Mouse (Mus musculus) liver, embryonic 14.5 days (tissue): Measurements from ENCODE around the gene Gadd45gip1. TPM values are rescaled to one million over a fixed set of nuclear protein-coding genes. Genes with fewer than 3 reads are reported as not detected.

Source experiments
- ATAC-seq: fragments of 200-750 bp; cut with Nextera tagmentation; 2 replicates; pipeline ENCODE4 v1.8.0; 2017; ENCODE audit warnings: moderate number of reproducible peaks, mild to moderate bottlenecking, moderate library complexity; ENCODE audit not compliant: insufficient read depth
- DNase-seq, 3 experiments: peaks; one replicate each; pipeline ENCODE4 v3.0.0-alpha.2; 2012 to 2013; ENCODE audit warnings: low read depth in 3 of 3, low spot score in 3 of 3
- H3K27ac ChIP-seq: fragments of 300-500 bp; sonication (generic); 2 replicates; pipeline ENCODE4 v1.5.1; 2014; ENCODE audit warnings: moderate library complexity, mild to moderate bottlenecking, control low read depth, inconsistent platforms
- H3K27me3 ChIP-seq: fragments of 300-500 bp; sonication (generic); 2 replicates; pipeline ENCODE4 v1.6.1; 2014; ENCODE audit warnings: mild to moderate bottlenecking, low read length, moderate library complexity; ENCODE audit not compliant: control insufficient read depth, insufficient read depth
- H3K36me3 ChIP-seq: fragments of 300-500 bp; sonication (generic); replicated peaks from 2 replicates; pipeline ENCODE4 v1.6.1; 2014; ENCODE audit warnings: low read depth; ENCODE audit not compliant: control insufficient read depth, insufficient read depth
- H3K4me1 ChIP-seq, 2 experiments: fragments of 200-500 bp in 1 of 2; fragments of 300-500 bp in 1 of 2; sonication (generic) in 1 of 2; replicated peaks; 2 replicates each; pipeline ENCODE4 v1.6.1; 2012 to 2014; ENCODE audit warnings: antibody characterized with exemption in 1 of 2, inconsistent platforms in 1 of 2, low read length in 1 of 2; ENCODE audit not compliant: control insufficient read depth in 2 of 2, insufficient read depth in 2 of 2
- H3K4me2 ChIP-seq: fragments of 300-500 bp; sonication (generic); 2 replicates; pipeline ENCODE4 v1.6.1; 2014; ENCODE audit warnings: low read depth, mild to moderate bottlenecking, control low read depth, moderate library complexity
- H3K4me3 ChIP-seq, 2 experiments: fragments of 200-500 bp in 1 of 2; fragments of 300-500 bp in 1 of 2; sonication (generic) in 1 of 2; 2 replicates each; pipeline ENCODE4 v1.5.1; 2012 to 2014; ENCODE audit warnings: low read depth in 2 of 2, low read length in 2 of 2, mild to moderate bottlenecking in 2 of 2, control low read depth in 1 of 2, inconsistent platforms in 1 of 2, moderate library complexity in 1 of 2; ENCODE audit not compliant: insufficient read depth in 1 of 2
- H3K9ac ChIP-seq: fragments of 300-500 bp; sonication (generic); replicated peaks from 2 replicates; pipeline ENCODE4 v1.6.1; 2014; ENCODE audit warnings: mild to moderate bottlenecking, control low read depth, moderate library complexity
- H3K9me3 ChIP-seq: fragments of 300-500 bp; sonication (generic); 2 replicates; pipeline ENCODE4 v1.6.1; 2016; ENCODE audit warnings: low read length, mixed read lengths; ENCODE audit not compliant: control insufficient read depth
- CTCF ChIP-seq: IDR thresholded peaks from 2 replicates; pipeline ENCODE4 v1.5.1; 2016; ENCODE audit warnings: antibody characterized with exemption, low read depth, control low read depth
- EP300 ChIP-seq: IDR thresholded peaks from 2 replicates; pipeline ENCODE4 v1.6.1; 2016; ENCODE audit warnings: antibody characterized with exemption, low read depth
- WGBS: fragments of 180-500 bp; shearing (Covaris S2); extraction: QIAGEN DNeasy Blood & Tissue Kit; methylation state at CpG from one replicate; pipeline ENCODE4 v1.1.7; 2014; ENCODE audit not compliant: insufficient replicate concordance; 5-methylcytosine and 5-hydroxymethylcytosine counted together
- polyA plus RNA-seq, 2 experiments: library from polyadenylated mRNA; depleted of rRNA in 1 of 2; stranded (reverse) in 1 of 2; unstranded in 1 of 2; fragments of >200 nt; fragmentation: Nextera tagmentation in 1 of 2; extraction: Ambion mirVana in 1 of 2; gene quantifications; 2 replicates each; pipeline versions ENCODE4 v1.2.1 to v1.2.3; 2012 to 2014

Gene Gadd45gip1
- polyA plus RNA-seq, 2 experiments: 31.0 to 50.2 TPM

- Histone ChIP-seq H3K27me3 (no peaks in the 10 kb centered on the region), H3K27ac (peak overlapping the region; percentile 81), H3K9ac (peak overlapping the region; percentile 97), H3K4me2 (peak overlapping the region; percentile 94), H3K4me3 (peak overlapping the region; percentile 83 to 95), H3K9me3 (no peaks in the 10 kb centered on the region), H3K36me3 (peaks cover 43% of the 10 kb centered on the region), H3K4me1 (peaks cover 20 to 22% of the 10 kb centered on the region in 2 experiments)
- ATAC-seq (peak; percentile 31), DNase-seq (no peak)
- TF ChIP-seq CTCF (no peak), EP300 (no peak)
- under 1% methylated on average over 30 of the region's 30 CpGs for WGBS
Measured at GRCm38 (mm10) chr8:84846094-84846721, 14.9 kb downstream of the Gadd45gip1 start.

GRCm38 (mm10) chr8:84846722-84847572, 15.6 kb downstream of the Gadd45gip1 start, which contains the start of gene Calr:
TSS of gene Calr (minus strand) at chr8:84846934.
- Histone ChIP-seq H3K4me3 (peak within 1 kb of the TSS; percentile 85 to 95), H3K4me1 (peaks cover 19 to 20% of the 10 kb centered on the region in 2 experiments), H3K36me3 (peaks cover 39% of the 10 kb centered on the region), H3K4me2 (peak within 1 kb of the TSS; percentile 94), H3K27me3 (no peaks in the 10 kb centered on the region), H3K9me3 (no peaks in the 10 kb centered on the region), H3K27ac (peak within 1 kb of the TSS; percentile 86), H3K9ac (peak within 1 kb of the TSS; percentile 97)
- TF ChIP-seq EP300 (peak; percentile 17), CTCF (peak; percentile 54)
- under 1% methylated on average over 55 of the region's 55 CpGs for WGBS
- peak; percentile 100 for DNase-seq
- peak; percentile 99 for ATAC-seq

GRCm38 (mm10) chr8:84847684-84848435, 16.5 kb downstream of the Gadd45gip1 start:
- DNase-seq (peak in 1 of 3 experiments; percentile 58), ATAC-seq (no peak)
- H3K9ac ChIP-seq: peak overlapping the region; percentile 58

GRCm38 (mm10) chr8:84856434-84856833, 25.1 kb downstream of the Gadd45gip1 start:
- H3K9ac ChIP-seq: no peak overlapping the region
- peak overlapping the region in 1 of 2 experiments; percentile 85; a peak in 2 of 4 replicates for H3K4me3 ChIP-seq
- no peaks in the 10 kb centered on the region for H3K27me3 ChIP-seq
- DNase-seq: no peak
- no peaks in the 10 kb centered on the region for H3K9me3 ChIP-seq
- peaks cover 11 to 12% of the 10 kb centered on the region in 2 experiments for H3K4me1 ChIP-seq
- no peak overlapping the region for H3K27ac ChIP-seq
- TF ChIP-seq EP300: no peak
- TF ChIP-seq CTCF: no peak
- ATAC-seq: no peak
- H3K36me3 ChIP-seq: peaks cover 21% of the 10 kb centered on the region
- H3K4me2 ChIP-seq: peak overlapping the region; percentile 8; the same call in 1 of the 2 replicates
- WGBS: 90% methylated on average over 3 of the region's 3 CpGs

More at GRCm38 (mm10) chr8:84847684-84848435, 16.5 kb downstream of the Gadd45gip1 start:
- Histone ChIP-seq H3K27ac (peak overlapping the region; percentile 86), H3K4me2 (peak overlapping the region; percentile 73), H3K9me3 (no peaks in the 10 kb centered on the region), H3K4me3 (peak overlapping the region; percentile 85 to 95), H3K36me3 (peaks cover 29% of the 10 kb centered on the region), H3K4me1 (peaks cover 19 to 20% of the 10 kb centered on the region in 2 experiments), H3K27me3 (no peaks in the 10 kb centered on the region)
- no peak for TF ChIP-seq CTCF
- peak; percentile 66 for TF ChIP-seq EP300
- WGBS: 4% methylated on average over 6 of the region's 6 CpGs
